Mouse (Mus musculus): ENCODE results near the gene Ndufs7.

DNA sequence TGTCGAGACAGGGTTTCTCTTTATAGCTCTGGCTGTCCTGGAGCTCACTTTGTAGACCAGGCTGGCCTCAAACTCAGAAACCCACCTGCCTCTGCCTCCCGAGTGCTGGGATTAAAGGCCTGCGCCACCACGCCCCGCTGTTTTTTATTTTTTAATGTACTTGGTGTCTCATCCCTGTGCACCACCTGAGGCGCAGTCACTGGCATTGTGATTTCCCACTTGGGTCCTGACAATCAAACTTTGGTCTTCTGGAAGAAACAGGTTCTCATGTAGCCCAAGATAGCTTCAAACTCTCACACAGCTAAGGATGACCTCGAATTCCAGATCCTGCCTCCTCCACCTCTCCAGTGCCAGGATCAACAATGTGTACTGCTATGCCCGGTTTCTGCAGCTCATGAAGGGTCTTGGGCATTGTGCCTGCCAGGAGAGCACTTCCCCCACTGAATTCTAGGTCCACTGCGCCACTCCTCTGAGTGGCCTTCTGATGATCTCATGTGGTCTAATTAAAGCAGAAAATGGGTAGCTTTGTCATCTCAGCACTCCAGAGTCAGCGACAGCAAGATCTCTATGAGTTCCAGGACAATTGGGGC, 13.9 kb downstream of the Ndufs7 start:
- TF ChIP-seq EP300 (IDR thresholded peaks at IDR 0.05; ENCODE audit: low read depth) = no peak
- TF ChIP-seq CTCF (IDR thresholded peaks at IDR 0.05; ENCODE audit: low read depth) = no peak

All from heart, postnatal 0 days (tissue).